Mouse (Mus musculus) right cerebral cortex, adult 18-20 months (tissue): ENCODE measurements around the gene Lag3.
A peak's percentile ranks its signal among the peaks of the same experiment; 100 is the strongest.

Source experiments
- DNase-seq: peaks from one replicate; pipeline ENCODE4 v3.0.0; 2022; ENCODE audit warnings: mixed read lengths

The Lag3 gene

DNA sequence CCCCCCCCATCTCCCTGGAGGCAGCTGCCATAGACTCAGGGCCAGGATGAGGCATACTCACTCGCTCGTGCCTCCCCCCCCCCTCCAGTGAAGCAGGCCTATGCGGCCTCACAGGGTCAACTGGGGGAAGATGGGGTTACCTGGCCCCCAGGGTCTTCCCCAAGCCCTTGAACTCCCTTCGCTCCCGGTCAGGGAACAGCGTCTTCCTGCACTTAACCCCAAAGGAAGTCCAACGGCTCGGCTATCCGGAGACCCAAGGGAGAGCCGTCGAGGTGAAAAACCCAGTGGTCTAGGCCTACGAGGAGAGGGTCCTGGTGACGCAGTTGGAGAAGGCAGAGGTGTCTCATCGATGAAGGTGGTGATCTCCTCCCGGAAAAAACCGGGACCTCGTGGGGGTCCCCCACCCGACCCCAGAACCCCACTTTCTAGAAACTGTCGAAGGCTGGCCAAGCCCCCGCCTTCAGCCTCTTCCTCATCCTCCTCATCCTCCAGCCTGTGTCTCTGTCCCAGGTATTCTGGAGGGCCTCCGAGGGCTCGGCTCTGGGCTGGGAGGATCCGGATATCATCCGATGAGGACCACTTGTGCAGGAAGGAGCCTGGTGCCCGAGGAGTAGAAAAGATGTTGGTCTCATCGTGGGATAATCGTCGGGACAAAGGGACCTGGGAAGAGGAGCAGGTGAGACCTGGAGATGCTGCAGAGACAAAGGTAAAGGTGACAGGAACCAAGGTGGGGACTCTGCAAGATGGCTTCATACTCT, 52.8 kb downstream of the Lag3 start:
- DNase-seq: no peak

- DNase-seq: no peak
Observed at GRCm38 (mm10) chr6:124857840-124858530, 53.5 kb downstream of the Lag3 start.

DNA sequence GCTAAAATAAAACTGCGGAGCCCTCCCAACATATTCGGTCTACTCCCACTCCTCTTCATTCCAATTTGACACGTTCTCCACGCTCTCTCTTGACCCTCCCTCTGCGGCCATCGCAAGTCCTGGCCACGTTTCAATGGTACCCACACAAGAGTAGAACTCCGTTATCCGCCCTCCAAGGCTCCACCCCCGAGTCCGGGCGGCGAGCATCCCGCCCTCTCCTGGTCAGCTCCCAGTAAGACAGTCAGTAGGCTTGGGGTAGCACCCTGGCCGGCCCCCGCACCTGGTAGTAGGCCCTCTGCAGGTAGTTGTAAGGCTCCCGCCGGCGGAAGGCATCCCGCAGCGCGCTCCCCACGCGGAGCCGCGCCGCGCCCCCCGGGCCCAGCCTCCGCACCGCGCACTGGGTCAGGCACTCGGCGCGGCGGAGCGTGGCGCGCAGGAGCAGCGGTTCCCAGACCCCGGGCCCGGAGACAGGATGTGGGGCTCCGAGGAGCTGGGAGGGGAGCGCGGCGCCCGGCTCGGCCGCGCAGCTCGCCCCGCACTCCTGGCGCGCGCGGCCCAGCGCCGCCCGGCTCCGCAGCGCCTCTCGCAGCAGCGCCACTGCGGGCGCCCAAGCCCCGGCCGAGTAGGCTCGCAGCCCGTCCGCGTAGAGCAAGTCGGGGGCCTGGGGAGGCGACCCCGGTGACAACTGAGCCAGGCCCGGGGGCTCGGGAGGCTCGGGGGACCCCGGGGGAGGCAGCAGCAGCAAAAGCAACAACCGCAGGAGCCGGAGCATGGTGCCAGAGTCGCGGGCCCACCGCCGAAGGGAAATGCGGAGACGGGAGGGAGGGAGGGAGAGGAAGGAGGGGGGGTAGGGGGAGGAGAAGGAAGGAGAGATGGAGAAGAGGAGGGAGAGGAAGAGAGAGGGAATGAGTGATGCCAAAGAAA, 54.3 kb downstream of the Lag3 start, which contains the start of gene P3h3:
TSS of gene P3h3 (minus strand) at position 837 of the 924 bp plus-strand sequence.
- DNase-seq: peak; percentile 88

GRCm38 (mm10) chr6:124856321-124856720, 55.2 kb downstream of the Lag3 start:
- peak; percentile 55 for DNase-seq

- DNase-seq: no peak
Observed at GRCm38 (mm10) chr6:124854647-124855046, 56.9 kb downstream of the Lag3 start.
